Mouse (Mus musculus): ENCODE measurements around the gene Zfp36l1.

- TF ChIP-seq CTCF (IDR thresholded peaks at IDR 0.05; ENCODE audit: insufficient read depth, low read length), result no peak
- TF ChIP-seq POLR2A (IDR thresholded peaks at IDR 0.05; ENCODE audit: borderline replicate concordance, extremely low read depth, low read depth, low read length), result no peak
These were observed 52.5 kb downstream of the Zfp36l1 start for GRCm38 (mm10) chr12:80060338-80060737.

Data from lung, adult 2 months (tissue).